Mouse (Mus musculus): ENCODE results near the gene Fbxo44.
A peak's percentile ranks its signal among the peaks of the same experiment; 100 is the strongest.
"Not testable (repeated sequence)": the region's sequence is repeated elsewhere in the genome, so short reads cannot be mapped to it uniquely, and the experiment has no call there.

The Fbxo44 gene

GRCm38 (mm10) chr4:148160436-148161390 lies at the start of gene Fbxo44, which contains the start of gene Fbxo2:
Gene Fbxo44 (minus strand): TSS chr4:148160482.
Gene Fbxo2 (plus strand): TSS chr4:148160621.
- peak; percentile 56 for DNase-seq

- DNase-seq = no peak
Measured at GRCm38 (mm10) chr4:148204873-148205232, 44.6 kb upstream of the Fbxo44 start.

GRCm38 (mm10) chr4:148204061-148204872 lies 44.0 kb upstream of the Fbxo44 start:
- DNase-seq = no peak

- DNase-seq = no peak
Measured at GRCm38 (mm10) chr4:148203557-148203956, 43.3 kb upstream of the Fbxo44 start.

- DNase-seq = no peak
Measured at GRCm38 (mm10) chr4:148198721-148199120, 38.4 kb upstream of the Fbxo44 start.

GRCm38 (mm10) chr4:148194400-148194799 lies 34.1 kb upstream of the Fbxo44 start:
- no peak for DNase-seq

GRCm38 (mm10) chr4:148192707-148193245 lies 32.5 kb upstream of the Fbxo44 start:
- no peak for DNase-seq

- DNase-seq = not testable (repeated sequence)
Measured at GRCm38 (mm10) chr4:148188767-148189166, 28.5 kb upstream of the Fbxo44 start.

- no peak for DNase-seq
Measured at GRCm38 (mm10) chr4:148185819-148186218, 25.5 kb upstream of the Fbxo44 start.

- no peak for DNase-seq
Measured at GRCm38 (mm10) chr4:148184564-148184963, 24.3 kb upstream of the Fbxo44 start.

- DNase-seq = no peak
Measured at GRCm38 (mm10) chr4:148182363-148182762, 22.1 kb upstream of the Fbxo44 start.

GRCm38 (mm10) chr4:148181483-148181882 lies 21.2 kb upstream of the Fbxo44 start:
- no peak for DNase-seq

- DNase-seq = no peak
Measured at GRCm38 (mm10) chr4:148177716-148178115, 17.4 kb upstream of the Fbxo44 start.

GRCm38 (mm10) chr4:148176603-148177002 lies 16.3 kb upstream of the Fbxo44 start:
- DNase-seq = not testable (repeated sequence)

- no peak for DNase-seq
Measured at GRCm38 (mm10) chr4:148174495-148174862, 14.2 kb upstream of the Fbxo44 start.

- DNase-seq = no peak
Measured at GRCm38 (mm10) chr4:148173811-148174494, 13.7 kb upstream of the Fbxo44 start.

GRCm38 (mm10) chr4:148171261-148171660 lies 11.0 kb upstream of the Fbxo44 start:
- no peak for DNase-seq

GRCm38 (mm10) chr4:148170842-148171241 lies 10.6 kb upstream of the Fbxo44 start:
- DNase-seq = peak; percentile 64

- no peak for DNase-seq
Measured at GRCm38 (mm10) chr4:148169586-148169985, 9.3 kb upstream of the Fbxo44 start.

- peak; percentile 87 for DNase-seq
Measured at GRCm38 (mm10) chr4:148168287-148168686, 8.0 kb upstream of the Fbxo44 start.

GRCm38 (mm10) chr4:148166986-148167385 lies 6.7 kb upstream of the Fbxo44 start:
- peak; percentile 90 for DNase-seq

- DNase-seq = no peak
Measured at GRCm38 (mm10) chr4:148166431-148166830, 6.1 kb upstream of the Fbxo44 start.

GRCm38 (mm10) chr4:148165551-148165950 lies 5.3 kb upstream of the Fbxo44 start:
- no peak for DNase-seq
